Comparison of ENCODE assay signal across 8 mouse cellular contexts in genomic region chr6:121272075-121272800, GRCm38 (mm10). TPM values are rescaled to one million over a fixed set of nuclear protein-coding genes. Genes with fewer than 3 reads are reported as not detected.
A peak's percentile ranks its signal among the peaks of the same experiment; 100 is the strongest.
DNase-seq lines count a peak whose midpoint lies in the region; ATAC-seq and TF ChIP-seq lines count a peak whose summit lies in the region.

No protein-coding gene starts in this region.

- H3K27ac ChIP-seq in heart, embryonic 13.5 days (replicated peaks) = peak overlapping the region; percentile 46
- peak overlapping the region; percentile 53; the same call in 1 of the 2 replicates for H3K27ac ChIP-seq in liver, embryonic 12.5 days
- H3K27ac ChIP-seq in stomach, embryonic 15.5 days = peak overlapping the region; percentile 74

- peaks cover 10% of the 10 kb centered on the region for H3K4me1 ChIP-seq in erythroblast, embryonic 14.5 days (ENCODE audit: control insufficient read depth)
- H3K4me1 ChIP-seq in heart, embryonic 13.5 days = no peaks in the 10 kb centered on the region
- H3K4me1 ChIP-seq in liver, embryonic 12.5 days = no peaks in the 10 kb centered on the region
- no peaks in the 10 kb centered on the region for H3K4me1 ChIP-seq in stomach, embryonic 15.5 days

- ATAC-seq in heart, embryonic 13.5 days (ENCODE audit: extremely low read depth, insufficient number of reproducible peaks, low FRiP score, low TSS enrichment) = peak; percentile 71; the same call in 1 of the 2 replicates
- peak; percentile 86 for ATAC-seq in liver, embryonic 12.5 days
- peak; percentile 86; the same call in 1 of the 2 replicates for ATAC-seq in stomach, embryonic 15.5 days (ENCODE audit: insufficient read depth, low FRiP score, low read depth)

- H3K4me2 ChIP-seq in heart, embryonic 13.5 days = peak overlapping the region; percentile 76
- H3K4me2 ChIP-seq in liver, embryonic 12.5 days = peak overlapping the region; percentile 88
- peak overlapping the region; percentile 63 for H3K4me2 ChIP-seq in stomach, embryonic 15.5 days

- H3K27me3 ChIP-seq in erythroblast, embryonic 14.5 days (ENCODE audit: control insufficient read depth) = no peaks in the 10 kb centered on the region
- no peaks in the 10 kb centered on the region; the same call in 1 of the 2 replicates for H3K27me3 ChIP-seq in heart, embryonic 13.5 days (replicated peaks)
- 0 out of 2 replicates have a peak, but pooled peaks cover under 1% of the 10 kb centered on the region for H3K27me3 ChIP-seq in liver, embryonic 12.5 days (replicated peaks)
- H3K27me3 ChIP-seq in stomach, embryonic 15.5 days (replicated peaks) = no peaks in the 10 kb centered on the region; the same call in 1 of the 2 replicates

- DNase-seq in CD4-positive, CD25-positive, alpha-beta regulatory T cell, adult 2 months (ENCODE audit: low read depth, low spot score) = peak; percentile 86
- DNase-seq in brain, embryonic 14.5 days (ENCODE audit: low read depth) = peak; percentile 93
- peak; percentile 91 for DNase-seq in kidney, postnatal 10 days
- DNase-seq in natural killer cell, adult 2 months (ENCODE audit: low spot score in 2 of 2) = peak; percentile 59 to 75

- TF ChIP-seq CTCF in brain, embryonic 14.5 days (IDR thresholded peaks at IDR 0.05; ENCODE audit: borderline replicate concordance, extremely low read depth, insufficient read depth, insufficient read length) = peak; percentile 85; the same call in 1 of the 2 replicates

- peak overlapping the region; percentile 75 for H3K4me3 ChIP-seq in erythroblast, embryonic 14.5 days (replicated peaks)
- peak overlapping the region; percentile 59 for H3K4me3 ChIP-seq in heart, embryonic 13.5 days
- H3K4me3 ChIP-seq in liver, embryonic 12.5 days = peak overlapping the region; percentile 70
- peak overlapping the region; percentile 45 for H3K4me3 ChIP-seq in stomach, embryonic 15.5 days (replicated peaks)

- no peaks in the 10 kb centered on the region for H3K9me3 ChIP-seq in erythroblast, embryonic 14.5 days (ENCODE audit: control insufficient read depth, low read length)
- no peaks in the 10 kb centered on the region for H3K9me3 ChIP-seq in heart, embryonic 13.5 days
- no peaks in the 10 kb centered on the region for H3K9me3 ChIP-seq in liver, embryonic 12.5 days (replicated peaks)
- no peaks in the 10 kb centered on the region for H3K9me3 ChIP-seq in stomach, embryonic 15.5 days

- no peak for TF ChIP-seq POLR2A in brain, embryonic 14.5 days (IDR thresholded peaks at IDR 0.05; ENCODE audit: borderline replicate concordance, extremely low read depth, insufficient read depth, insufficient read length, poor library complexity, severe bottlenecking)

- no peaks in the 10 kb centered on the region for H3K36me3 ChIP-seq in erythroblast, embryonic 14.5 days (ENCODE audit: control insufficient read depth)
- no peaks in the 10 kb centered on the region for H3K36me3 ChIP-seq in heart, embryonic 13.5 days
- no peaks in the 10 kb centered on the region for H3K36me3 ChIP-seq in liver, embryonic 12.5 days
- H3K36me3 ChIP-seq in stomach, embryonic 15.5 days = no peaks in the 10 kb centered on the region

- WGBS in heart, embryonic 13.5 days = 17% methylated on average over 17 of the region's 17 CpGs
- WGBS in liver, embryonic 12.5 days (ENCODE audit: insufficient replicate concordance) = 5% methylated on average over 17 of the region's 17 CpGs
- 10% methylated on average over 17 of the region's 17 CpGs for WGBS in stomach, embryonic 15.5 days

- H3K9ac ChIP-seq in heart, embryonic 13.5 days = peak overlapping the region; percentile 64
- H3K9ac ChIP-seq in liver, embryonic 12.5 days = peak overlapping the region; percentile 59
- H3K9ac ChIP-seq in stomach, embryonic 15.5 days = no peak overlapping the region

RNA-seq across cellular contexts. Expression of gene Usp18, which starts 26.5 kb away (rescaled TPM):
- polyA plus RNA-seq in brain, embryonic 14.5 days (2012; rRNA removed) = 0.35 and 0.56 TPM in 2 replicates
- polyA plus RNA-seq in erythroblast, embryonic 14.5 days (2012) = 0.15 TPM in 1 of 2 replicates, not detected in the other
- polyA plus RNA-seq in heart, embryonic 13.5 days (2015; fragmentation: Nextera tagmentation; extraction: Ambion mirVana) = 1.8 and 2.6 TPM in 2 replicates
- 5.0 and 5.9 TPM in 2 replicates for polyA plus RNA-seq in liver, embryonic 12.5 days (2016; fragmentation: Nextera tagmentation; extraction: Ambion mirVana)
- 3.3 and 3.5 TPM in 2 replicates for polyA plus RNA-seq in stomach, embryonic 15.5 days (2015; fragmentation: Nextera tagmentation; extraction: Ambion mirVana)

RNA-seq across cellular contexts. Expression of gene Slc6a13, which starts 27.8 kb away (rescaled TPM):
- 18.4 and 25.4 TPM in 2 replicates for polyA plus RNA-seq in brain, embryonic 14.5 days (2012; rRNA removed)
- polyA plus RNA-seq in erythroblast, embryonic 14.5 days (2012) = 0.39 and 0.55 TPM in 2 replicates
- polyA plus RNA-seq in heart, embryonic 13.5 days (2015; fragmentation: Nextera tagmentation; extraction: Ambion mirVana) = 8.5 and 9.2 TPM in 2 replicates
- polyA plus RNA-seq in liver, embryonic 12.5 days (2016; fragmentation: Nextera tagmentation; extraction: Ambion mirVana) = 15.6 and 17.7 TPM in 2 replicates
- 2.3 and 3.2 TPM in 2 replicates for polyA plus RNA-seq in stomach, embryonic 15.5 days (2015; fragmentation: Nextera tagmentation; extraction: Ambion mirVana)

Comparison
In these comparisons a context has a peak if more than half of its experiments do, and no peak if none do; other contexts are left out.
1. Peak in every context shown above with its lines: DNase-seq, ATAC-seq, H3K4me3 ChIP-seq and H3K27ac ChIP-seq.